Mouse (Mus musculus): ENCODE results near the gene Scamp3. TPM values are rescaled to one million over a fixed set of nuclear protein-coding genes. Genes with fewer than 3 reads are reported as not detected.

The Scamp3 gene
- polyA plus RNA-seq, 1 experiment from 2014 or later = 82.8 TPM

DNA sequence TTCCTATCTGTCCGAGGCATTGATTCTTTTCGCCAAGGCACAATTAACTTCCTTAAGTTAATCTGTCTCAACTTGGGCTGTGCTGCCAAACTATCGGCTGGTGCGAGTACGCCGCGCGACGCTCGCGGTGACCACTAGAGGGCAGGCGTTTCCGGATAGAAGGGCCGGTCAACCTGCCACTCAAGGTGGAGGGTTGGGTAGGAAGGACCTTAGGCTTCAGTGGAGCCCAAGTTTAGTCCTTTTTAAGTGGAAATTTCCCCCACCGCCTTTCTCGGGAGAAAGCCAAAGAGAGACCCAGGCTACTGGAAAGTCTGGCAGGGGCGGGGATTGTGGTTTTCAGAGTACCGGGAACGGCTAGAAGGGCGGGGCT is 50.9 kb downstream of the Scamp3 start:
- Histone ChIP-seq H3K27me3 (ENCODE audit: control insufficient read depth, insufficient read depth, low read length) (peaks cover 37% of the 10 kb centered on the region), H3K4me2 (peak overlapping the region; percentile 73), H3K36me3 (ENCODE audit: control insufficient read depth, insufficient read depth, low read length) (no peaks in the 10 kb centered on the region), H3K9ac (ENCODE audit: low read depth, low read length) (peak overlapping the region; percentile 58; the same call in 1 of the 2 replicates), H3K27ac (ENCODE audit: low read depth, low read length) (0 out of 2 replicates have a peak overlapping the region, but pooled peaks have one; percentile 6), H3K9me3 (replicated peaks; ENCODE audit: control insufficient read depth, low read length) (no peaks in the 10 kb centered on the region), H3K4me1 (ENCODE audit: control insufficient read depth, insufficient read depth, low read length) (peaks cover 9% of the 10 kb centered on the region; the same call in 1 of the 2 replicates), H3K4me3 (ENCODE audit: low read depth, low read length) (peak overlapping the region; percentile 49)
- under 1% methylated on average over 20 of the region's 20 CpGs for WGBS (ENCODE audit: insufficient replicate concordance)
- ATAC-seq (replicated peaks; ENCODE audit: insufficient number of reproducible peaks, low FRiP score, low TSS enrichment) = no peak; the same call in 1 of the 2 replicates

DNA sequence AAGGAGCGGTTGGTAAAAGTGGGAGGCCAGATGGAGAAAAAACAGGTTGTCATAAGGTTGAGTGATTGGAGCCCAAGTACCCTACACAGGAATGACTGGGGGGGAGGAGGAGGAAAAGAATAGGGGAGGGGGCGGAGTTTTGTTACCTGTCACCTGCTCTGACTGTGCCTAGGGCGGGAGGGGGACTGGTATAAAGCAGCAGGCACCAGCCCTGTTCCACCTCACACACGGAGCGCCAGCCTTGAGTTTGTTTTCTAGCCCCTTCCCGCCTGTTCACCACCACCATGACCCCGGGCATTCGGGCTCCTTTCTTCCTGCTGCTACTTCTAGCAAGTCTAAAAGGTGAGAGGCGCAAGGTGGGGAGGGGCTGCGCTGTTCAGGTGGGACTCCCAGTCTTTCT is 51.6 kb downstream of the Scamp3 start, which contains the start of gene Muc1:
Muc1 (plus strand) TSS at position 222 of the 400 bp plus-strand sequence.
- Histone ChIP-seq H3K4me3 (ENCODE audit: low read depth, low read length) (peak within 1 kb of the TSS; percentile 49), H3K9ac (ENCODE audit: low read depth, low read length) (peak within 1 kb of the TSS; percentile 58; the same call in 1 of the 2 replicates), H3K27me3 (ENCODE audit: control insufficient read depth, insufficient read depth, low read length) (peaks cover 37% of the 10 kb centered on the region), H3K36me3 (ENCODE audit: control insufficient read depth, insufficient read depth, low read length) (no peaks in the 10 kb centered on the region), H3K27ac (ENCODE audit: low read depth, low read length) (0 out of 2 replicates have a peak within 1 kb of the TSS, but pooled peaks have one; percentile 6), H3K4me2 (peak within 1 kb of the TSS; percentile 73), H3K9me3 (replicated peaks; ENCODE audit: control insufficient read depth, low read length) (no peaks in the 10 kb centered on the region), H3K4me1 (ENCODE audit: control insufficient read depth, insufficient read depth, low read length) (peaks cover 9% of the 10 kb centered on the region; the same call in 1 of the 2 replicates)
- ATAC-seq (replicated peaks; ENCODE audit: insufficient number of reproducible peaks, low FRiP score, low TSS enrichment) = no peak
- WGBS (ENCODE audit: insufficient replicate concordance) = 22% methylated on average over 10 of the region's 10 CpGs

DNA sequence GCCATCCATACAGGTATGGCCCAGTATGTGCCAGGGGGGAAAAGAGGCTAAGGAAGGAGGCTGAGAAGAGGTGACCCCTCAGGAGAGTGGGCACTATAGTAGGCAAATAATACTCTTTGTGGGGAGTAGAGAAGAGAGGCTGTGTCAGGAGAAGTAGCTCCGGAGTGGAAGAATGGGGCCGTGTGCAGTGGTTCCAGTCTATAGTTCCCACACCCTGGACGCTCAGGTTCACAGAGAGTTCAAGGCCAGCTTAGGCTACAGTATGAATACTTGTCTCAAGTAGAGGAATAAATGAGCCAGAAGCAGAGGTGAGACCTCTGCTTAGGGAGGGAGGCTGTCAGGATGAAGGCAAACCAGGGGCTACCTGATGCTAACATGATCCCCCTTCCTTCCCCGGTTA is 52.0 kb downstream of the Scamp3 start:
- H3K4me3 ChIP-seq (ENCODE audit: low read depth, low read length) = no peak overlapping the region
- H3K36me3 ChIP-seq (ENCODE audit: control insufficient read depth, insufficient read depth, low read length) = no peaks in the 10 kb centered on the region
- peaks cover 9% of the 10 kb centered on the region; the same call in 1 of the 2 replicates for H3K4me1 ChIP-seq (ENCODE audit: control insufficient read depth, insufficient read depth, low read length)
- ATAC-seq (replicated peaks; ENCODE audit: insufficient number of reproducible peaks, low FRiP score, low TSS enrichment) = no peak
- H3K27ac ChIP-seq (ENCODE audit: low read depth, low read length) = no peak overlapping the region
- WGBS (ENCODE audit: insufficient replicate concordance) = 70% methylated on average over 4 of the region's 4 CpGs
- no peaks in the 10 kb centered on the region for H3K9me3 ChIP-seq (replicated peaks; ENCODE audit: control insufficient read depth, low read length)
- 0 out of 2 replicates have a peak overlapping the region, but pooled peaks have one; percentile 4 for H3K4me2 ChIP-seq
- H3K27me3 ChIP-seq (ENCODE audit: control insufficient read depth, insufficient read depth, low read length) = peaks cover 37% of the 10 kb centered on the region
- H3K9ac ChIP-seq (ENCODE audit: low read depth, low read length) = no peak overlapping the region

DNA sequence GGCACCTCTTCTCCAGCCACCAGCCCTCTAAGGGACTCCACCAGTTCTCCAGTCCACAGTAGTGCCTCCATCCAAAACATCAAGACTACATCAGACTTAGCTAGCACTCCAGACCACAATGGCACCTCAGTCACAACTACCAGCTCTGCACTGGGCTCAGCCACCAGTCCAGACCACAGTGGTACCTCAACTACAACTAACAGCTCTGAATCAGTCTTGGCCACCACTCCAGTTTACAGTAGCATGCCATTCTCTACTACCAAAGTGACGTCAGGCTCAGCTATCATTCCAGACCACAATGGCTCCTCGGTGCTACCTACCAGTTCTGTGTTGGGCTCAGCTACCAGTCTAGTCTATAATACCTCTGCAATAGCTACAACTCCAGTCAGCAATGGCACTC is 53.3 kb downstream of the Scamp3 start:
- no peak for ATAC-seq (replicated peaks; ENCODE audit: insufficient number of reproducible peaks, low FRiP score, low TSS enrichment)
- H3K36me3 ChIP-seq (ENCODE audit: control insufficient read depth, insufficient read depth, low read length) = no peaks in the 10 kb centered on the region
- H3K9ac ChIP-seq (ENCODE audit: low read depth, low read length) = no peak overlapping the region
- H3K27ac ChIP-seq (ENCODE audit: low read depth, low read length) = no peak overlapping the region
- WGBS (ENCODE audit: insufficient replicate concordance) = 73% methylated on average over 2 of the region's 2 CpGs
- peaks cover 9% of the 10 kb centered on the region; the same call in 1 of the 2 replicates for H3K4me1 ChIP-seq (ENCODE audit: control insufficient read depth, insufficient read depth, low read length)
- H3K4me3 ChIP-seq (ENCODE audit: low read depth, low read length) = no peak overlapping the region
- H3K4me2 ChIP-seq = no peak overlapping the region
- peaks cover 36% of the 10 kb centered on the region for H3K27me3 ChIP-seq (ENCODE audit: control insufficient read depth, insufficient read depth, low read length)
- no peaks in the 10 kb centered on the region for H3K9me3 ChIP-seq (replicated peaks; ENCODE audit: control insufficient read depth, low read length)

DNA sequence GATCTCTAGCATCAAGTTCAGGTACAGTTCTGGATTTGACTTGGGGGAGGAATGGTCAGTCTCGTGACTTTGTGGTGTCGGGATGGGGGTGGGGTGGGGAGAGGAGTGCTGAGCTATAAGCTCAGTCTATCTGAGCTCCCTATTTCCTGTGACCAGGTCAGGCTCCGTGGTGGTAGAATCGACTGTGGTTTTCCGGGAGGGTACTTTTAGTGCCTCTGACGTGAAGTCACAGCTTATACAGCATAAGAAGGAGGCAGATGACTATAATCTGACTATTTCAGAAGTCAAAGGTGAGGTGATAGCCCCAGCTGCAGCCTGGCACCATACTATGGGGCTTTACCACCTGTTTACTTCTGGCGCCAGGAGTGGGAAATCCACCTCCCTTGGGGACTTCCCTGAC is 54.1 kb downstream of the Scamp3 start:
- Histone ChIP-seq H3K4me3 (ENCODE audit: low read depth, low read length) (no peak overlapping the region), H3K9me3 (replicated peaks; ENCODE audit: control insufficient read depth, low read length) (no peaks in the 10 kb centered on the region), H3K27me3 (ENCODE audit: control insufficient read depth, insufficient read depth, low read length) (peaks cover 29% of the 10 kb centered on the region), H3K4me1 (ENCODE audit: control insufficient read depth, insufficient read depth, low read length) (peaks cover 9% of the 10 kb centered on the region; the same call in 1 of the 2 replicates), H3K36me3 (ENCODE audit: control insufficient read depth, insufficient read depth, low read length) (no peaks in the 10 kb centered on the region), H3K9ac (ENCODE audit: low read depth, low read length) (no peak overlapping the region), H3K27ac (ENCODE audit: low read depth, low read length) (no peak overlapping the region), H3K4me2 (no peak overlapping the region)
- WGBS (ENCODE audit: insufficient replicate concordance) = 43% methylated on average over 7 of the region's 7 CpGs
- ATAC-seq (replicated peaks; ENCODE audit: insufficient number of reproducible peaks, low FRiP score, low TSS enrichment) = no peak

DNA sequence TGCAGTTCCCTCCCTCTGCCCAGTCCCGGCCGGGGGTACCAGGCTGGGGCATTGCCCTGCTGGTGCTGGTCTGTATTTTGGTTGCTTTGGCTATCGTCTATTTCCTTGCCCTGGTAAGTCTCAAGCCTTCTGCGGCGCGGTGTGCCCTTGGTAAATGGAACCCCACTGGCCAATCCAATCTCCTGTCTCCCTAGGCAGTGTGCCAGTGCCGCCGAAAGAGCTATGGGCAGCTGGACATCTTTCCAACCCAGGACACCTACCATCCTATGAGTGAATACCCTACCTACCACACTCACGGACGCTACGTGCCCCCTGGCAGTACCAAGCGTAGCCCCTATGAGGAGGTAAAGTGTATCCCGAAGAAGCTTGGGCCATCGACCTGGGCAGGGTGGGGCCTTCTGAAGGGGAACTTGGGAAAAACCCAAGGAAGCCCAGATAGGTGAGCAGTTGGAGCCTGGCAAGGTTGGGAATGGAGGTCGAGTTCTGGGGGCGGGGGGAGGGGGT is 54.6 kb downstream of the Scamp3 start:
- Histone ChIP-seq H3K4me1 (ENCODE audit: control insufficient read depth, insufficient read depth, low read length) (peaks cover 9% of the 10 kb centered on the region; the same call in 1 of the 2 replicates), H3K27me3 (ENCODE audit: control insufficient read depth, insufficient read depth, low read length) (peaks cover 24% of the 10 kb centered on the region), H3K27ac (ENCODE audit: low read depth, low read length) (no peak overlapping the region), H3K4me2 (no peak overlapping the region), H3K4me3 (ENCODE audit: low read depth, low read length) (no peak overlapping the region), H3K9me3 (replicated peaks; ENCODE audit: control insufficient read depth, low read length) (no peaks in the 10 kb centered on the region), H3K9ac (ENCODE audit: low read depth, low read length) (no peak overlapping the region), H3K36me3 (ENCODE audit: control insufficient read depth, insufficient read depth, low read length) (no peaks in the 10 kb centered on the region)
- ATAC-seq (replicated peaks; ENCODE audit: insufficient number of reproducible peaks, low FRiP score, low TSS enrichment) = no peak
- 70% methylated on average over 16 of the region's 16 CpGs for WGBS (ENCODE audit: insufficient replicate concordance)

MicroRNA genes within 50 kb of the gene (microRNA counts, 519-probe panel; counts per million panel counts)
- 32.2 counts per million for microRNA mmu-miR-92b

Small RNA genes lying within 50 kb of the gene (microRNA-seq; reads per million reads assigned to microRNA genes)
- 219 reads per million, percentile 71 among the genes with 10 or more reads in this experiment for gene Mir92b (ENCODE audit: borderline number of aligned reads)

Other genes with a start within 250 kb of the Scamp3 start
- 14.1 and 18.0 TPM in 2 replicates for gene Ash1l, start 226.9 kb upstream of the Scamp3 start, polyA plus RNA-seq (2014; fragmentation: Nextera tagmentation; extraction: Ambion mirVana)
- gene Dap3, start 226.3 kb upstream of the Scamp3 start, polyA plus RNA-seq (2014; fragmentation: Nextera tagmentation; extraction: Ambion mirVana) = 147 and 150 TPM in 2 replicates
- 7.9 TPM in 2 replicates for gene Rusc1, start 84.2 kb upstream of the Scamp3 start, polyA plus RNA-seq (2014; fragmentation: Nextera tagmentation; extraction: Ambion mirVana)
- gene Gm43738, start 76.4 kb upstream of the Scamp3 start, polyA plus RNA-seq (2014; fragmentation: Nextera tagmentation; extraction: Ambion mirVana) = not detected in 2 replicates
- gene Fdps, start 75.5 kb upstream of the Scamp3 start, polyA plus RNA-seq (2014; fragmentation: Nextera tagmentation; extraction: Ambion mirVana) = 165 and 178 TPM in 2 replicates
- gene Pklr, start 41.3 kb upstream of the Scamp3 start, polyA plus RNA-seq (2014; fragmentation: Nextera tagmentation; extraction: Ambion mirVana) = 5.9 and 8.7 TPM in 2 replicates
- gene Hcn3, start 17.3 kb upstream of the Scamp3 start, polyA plus RNA-seq (2014; fragmentation: Nextera tagmentation; extraction: Ambion mirVana) = 0.13 and 0.58 TPM in 2 replicates
- 18.7 and 20.1 TPM in 2 replicates for gene Clk2, start 12.7 kb upstream of the Scamp3 start, polyA plus RNA-seq (2014; fragmentation: Nextera tagmentation; extraction: Ambion mirVana)
- 11.9 and 13.7 TPM in 2 replicates for gene Fam189b, start 5.7 kb downstream of the Scamp3 start, polyA plus RNA-seq (2014; fragmentation: Nextera tagmentation; extraction: Ambion mirVana)
- gene Gba, start 25.5 kb downstream of the Scamp3 start, polyA plus RNA-seq (2014; fragmentation: Nextera tagmentation; extraction: Ambion mirVana) = 33.3 and 39.9 TPM in 2 replicates
- 6.9 and 12.4 TPM in 2 replicates for gene Thbs3, start 37.7 kb downstream of the Scamp3 start, polyA plus RNA-seq (2014; fragmentation: Nextera tagmentation; extraction: Ambion mirVana)
- 144 and 145 TPM in 2 replicates for gene Mtx1, start 49.6 kb downstream of the Scamp3 start, polyA plus RNA-seq (2014; fragmentation: Nextera tagmentation; extraction: Ambion mirVana)
- gene Muc1, start 51.6 kb downstream of the Scamp3 start, polyA plus RNA-seq (2014; fragmentation: Nextera tagmentation; extraction: Ambion mirVana) = 0.21 and 0.53 TPM in 2 replicates
- gene Krtcap2, start 68.5 kb downstream of the Scamp3 start, polyA plus RNA-seq (2014; fragmentation: Nextera tagmentation; extraction: Ambion mirVana) = 248 and 274 TPM in 2 replicates
- 0.56 and 1.1 TPM in 2 replicates for gene Trim46, start 68.8 kb downstream of the Scamp3 start, polyA plus RNA-seq (2014; fragmentation: Nextera tagmentation; extraction: Ambion mirVana)
- gene Dpm3, start 81.9 kb downstream of the Scamp3 start, polyA plus RNA-seq (2014; fragmentation: Nextera tagmentation; extraction: Ambion mirVana) = 83.1 and 94.1 TPM in 2 replicates
- gene Slc50a1, start 93.1 kb downstream of the Scamp3 start, polyA plus RNA-seq (2014; fragmentation: Nextera tagmentation; extraction: Ambion mirVana) = 37.5 and 40.9 TPM in 2 replicates
- gene Efna1, start 103.7 kb downstream of the Scamp3 start, polyA plus RNA-seq (2014; fragmentation: Nextera tagmentation; extraction: Ambion mirVana) = 29.9 and 33.0 TPM in 2 replicates
- gene Efna3, start 145.5 kb downstream of the Scamp3 start, polyA plus RNA-seq (2014; fragmentation: Nextera tagmentation; extraction: Ambion mirVana) = 1.9 TPM in 2 replicates
- 9.3 and 10.2 TPM in 2 replicates for gene Efna4, start 160.6 kb downstream of the Scamp3 start, polyA plus RNA-seq (2014; fragmentation: Nextera tagmentation; extraction: Ambion mirVana)
- 23.3 and 25.9 TPM in 2 replicates for gene Adam15, start 172.5 kb downstream of the Scamp3 start, polyA plus RNA-seq (2014; fragmentation: Nextera tagmentation; extraction: Ambion mirVana)
- gene Dcst2, start 184.5 kb downstream of the Scamp3 start, polyA plus RNA-seq (2014; fragmentation: Nextera tagmentation; extraction: Ambion mirVana) = 0.07 TPM in 1 of 2 replicates, not detected in the other
- 0.17 and 0.21 TPM in 2 replicates for gene Dcst1, start 187.8 kb downstream of the Scamp3 start, polyA plus RNA-seq (2014; fragmentation: Nextera tagmentation; extraction: Ambion mirVana)
- 1.2 and 2.2 TPM in 2 replicates for gene Zbtb7b, start 217.3 kb downstream of the Scamp3 start, polyA plus RNA-seq (2014; fragmentation: Nextera tagmentation; extraction: Ambion mirVana)
- not detected in 2 replicates for gene Lenep, start 225.3 kb downstream of the Scamp3 start, polyA plus RNA-seq (2014; fragmentation: Nextera tagmentation; extraction: Ambion mirVana)
- gene Flad1, start 234.4 kb downstream of the Scamp3 start, polyA plus RNA-seq (2014; fragmentation: Nextera tagmentation; extraction: Ambion mirVana) = 33.7 and 34.2 TPM in 2 replicates
- gene Cks1b, start 240.9 kb downstream of the Scamp3 start, polyA plus RNA-seq (2014; fragmentation: Nextera tagmentation; extraction: Ambion mirVana) = 399 and 411 TPM in 2 replicates
- gene Shc1, start 241.0 kb downstream of the Scamp3 start, polyA plus RNA-seq (2014; fragmentation: Nextera tagmentation; extraction: Ambion mirVana) = 42.3 and 51.5 TPM in 2 replicates